Mouse (Mus musculus) testis, adult 2 months (tissue): ENCODE measurements around the gene Nup93. TPM values are rescaled to one million over a fixed set of nuclear protein-coding genes. Genes with fewer than 3 reads are reported as not detected.

ENCODE experiments used
- H3K27ac ChIP-seq: fragments of 200-500 bp; 2 replicates; pipeline ENCODE4 v1.5.1; 2012; ENCODE audit warnings: low read depth, low read length; ENCODE audit not compliant: control insufficient read depth, insufficient read depth
- H3K27me3 ChIP-seq: fragments of 200-500 bp; 2 replicates; pipeline ENCODE4 v1.6.1; 2012; ENCODE audit warnings: mild to moderate bottlenecking, low read length, moderate library complexity; ENCODE audit not compliant: control insufficient read depth, insufficient read depth
- H3K36me3 ChIP-seq: fragments of 200-500 bp; 2 replicates; pipeline ENCODE4 v1.6.1; 2012; ENCODE audit warnings: mild to moderate bottlenecking, low read length; ENCODE audit not compliant: control insufficient read depth, insufficient read depth
- H3K4me1 ChIP-seq: fragments of 200-500 bp; 2 replicates; pipeline ENCODE4 v1.6.1; 2012; ENCODE audit warnings: low read length; ENCODE audit not compliant: control insufficient read depth, insufficient read depth
- H3K4me3 ChIP-seq: fragments of 200-500 bp; 2 replicates; pipeline ENCODE4 v1.5.1; 2012; ENCODE audit warnings: low read depth, mild to moderate bottlenecking, low read length, moderate library complexity, mixed read lengths; ENCODE audit not compliant: control insufficient read depth
- CTCF ChIP-seq: fragments of 200-500 bp; IDR thresholded peaks from 2 replicates; pipeline ENCODE4 v1.5.1; 2012; ENCODE audit warnings: low read depth, mild to moderate bottlenecking, inconsistent platforms, low read length, moderate library complexity; ENCODE audit not compliant: control insufficient read depth, insufficient read depth, insufficient replicate concordance
- POLR2A ChIP-seq: fragments of 200-500 bp; IDR thresholded peaks from 2 replicates; pipeline ENCODE4 v1.6.1; 2012; ENCODE audit warnings: low read depth, mild to moderate bottlenecking, inconsistent platforms, low read length, moderate library complexity; ENCODE audit not compliant: control insufficient read depth
- polyA plus RNA-seq: library from polyadenylated mRNA; depleted of rRNA; stranded (reverse); fragments of >200 nt; gene quantifications from 2 replicates; pipeline ENCODE4 v1.2.3, GENCODE M21; 2012

Gene Nup93
- polyA plus RNA-seq, 1 experiment = 27.1 TPM

- H3K36me3 ChIP-seq = no peaks in the 10 kb centered on the region
- H3K27ac ChIP-seq = peak overlapping the region; percentile 99
- peak overlapping the region; percentile 90 for H3K4me3 ChIP-seq
- peaks cover 18% of the 10 kb centered on the region for H3K4me1 ChIP-seq
- no peak for TF ChIP-seq CTCF
- TF ChIP-seq POLR2A = no peak; the same call in none of the 2 replicates
- H3K27me3 ChIP-seq = no peaks in the 10 kb centered on the region
Measured at GRCm38 (mm10) chr8:94172809-94173732, 41.3 kb upstream of the Nup93 start.

DNA sequence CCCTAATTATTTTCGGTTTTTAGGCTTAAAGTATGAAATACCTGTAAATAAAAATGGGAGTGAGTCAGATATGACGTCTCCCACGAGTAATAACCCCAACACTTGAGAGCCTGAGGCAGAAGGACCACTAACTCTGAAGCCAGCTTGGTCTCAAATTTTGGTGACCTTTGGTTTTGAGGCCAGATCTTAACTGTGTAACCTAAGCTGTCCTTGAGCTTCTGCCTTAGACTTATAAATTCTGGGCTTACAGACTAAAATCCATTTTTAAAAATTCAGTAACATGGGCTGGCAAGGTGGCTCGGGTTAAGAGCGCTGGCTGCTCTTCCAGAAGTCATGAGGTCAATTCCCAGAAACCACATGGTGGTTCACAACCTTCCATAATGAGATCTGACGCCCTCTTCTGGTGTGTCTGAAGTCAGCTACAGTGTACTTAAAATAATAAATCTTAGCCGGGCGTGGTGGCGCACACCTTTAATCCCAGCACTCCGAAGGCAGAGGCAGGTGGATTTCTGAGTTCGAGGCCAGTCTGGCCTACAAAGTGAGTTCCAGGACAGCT lies 40.4 kb upstream of the Nup93 start:
- H3K4me1 ChIP-seq = peaks cover 23% of the 10 kb centered on the region
- TF ChIP-seq CTCF = no peak
- TF ChIP-seq POLR2A = no peak
- H3K36me3 ChIP-seq = no peaks in the 10 kb centered on the region
- H3K27ac ChIP-seq = no peak overlapping the region
- H3K4me3 ChIP-seq = no peak overlapping the region; the same call in 1 of the 2 replicates
- no peaks in the 10 kb centered on the region for H3K27me3 ChIP-seq

DNA sequence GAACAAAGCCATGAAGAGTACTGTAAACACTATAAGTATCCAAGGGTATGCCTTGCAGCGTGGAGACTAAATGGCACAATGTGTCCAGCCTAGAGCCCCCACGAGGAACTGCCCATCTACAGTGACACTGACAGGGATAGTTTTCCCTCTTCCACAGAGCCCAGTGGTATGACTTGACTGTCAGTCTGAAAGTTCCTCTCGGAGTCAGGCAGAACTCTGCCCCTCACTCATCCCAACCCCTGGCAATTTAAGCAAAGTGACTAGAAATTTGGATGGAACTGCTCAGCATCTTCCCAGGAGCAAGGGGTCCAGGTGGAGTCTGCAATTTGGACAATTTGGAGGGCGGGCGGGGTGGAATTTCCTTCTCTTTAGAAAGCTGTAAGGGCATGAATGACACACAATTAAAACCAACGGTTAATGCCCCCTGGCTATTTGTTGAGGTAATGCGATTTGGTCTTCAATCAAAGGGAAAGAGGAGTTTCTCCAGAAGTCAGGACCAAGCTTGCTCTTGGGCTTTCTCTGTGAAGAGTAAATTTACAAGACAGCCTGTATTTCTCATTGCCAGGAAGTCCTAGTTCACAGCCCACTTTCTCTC lies 39.6 kb upstream of the Nup93 start:
- Histone ChIP-seq H3K27me3 (no peaks in the 10 kb centered on the region), H3K4me3 (no peak overlapping the region), H3K27ac (no peak overlapping the region), H3K4me1 (peaks cover 25% of the 10 kb centered on the region), H3K36me3 (no peaks in the 10 kb centered on the region; the same call in 1 of the 2 replicates)
- no peak for TF ChIP-seq CTCF

DNA sequence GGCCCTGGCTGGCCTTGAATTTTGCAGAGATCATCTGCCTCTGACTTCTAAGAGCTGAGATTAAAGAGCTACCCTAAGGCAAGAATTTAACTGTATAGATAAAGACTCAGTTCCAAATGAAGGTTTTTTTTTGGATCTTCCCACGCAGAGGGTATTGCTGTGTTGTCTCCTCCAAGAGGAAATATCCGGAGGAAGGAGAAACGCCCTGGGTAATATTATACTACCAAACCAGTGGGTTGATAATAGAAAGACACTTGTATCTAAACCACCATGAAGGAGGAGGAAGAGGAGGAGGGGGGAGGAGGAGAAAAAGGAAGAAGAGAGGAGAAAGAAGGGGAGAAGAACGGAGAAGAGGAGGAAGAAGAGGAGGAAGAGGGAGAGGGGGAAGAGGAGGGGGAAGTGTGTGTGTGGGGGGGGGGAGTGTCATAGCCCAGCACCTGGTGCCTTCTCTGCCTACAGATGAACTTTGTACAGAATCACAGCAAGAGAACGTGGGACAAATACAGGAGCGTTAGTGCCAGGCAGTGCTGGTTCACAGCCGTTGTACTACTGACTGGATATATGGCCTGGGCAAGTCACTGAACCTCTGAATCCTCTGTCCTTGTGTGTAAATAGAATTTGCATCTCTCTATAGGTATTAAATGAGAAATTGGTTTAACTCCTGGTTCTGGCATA lies 36.5 kb upstream of the Nup93 start:
- no peak for TF ChIP-seq POLR2A
- no peak for TF ChIP-seq CTCF
- peaks cover 19% of the 10 kb centered on the region for H3K4me1 ChIP-seq
- no peak overlapping the region for H3K4me3 ChIP-seq
- peak overlapping the region; percentile 97 for H3K27ac ChIP-seq
- no peaks in the 10 kb centered on the region; the same call in 1 of the 2 replicates for H3K36me3 ChIP-seq
- H3K27me3 ChIP-seq = no peaks in the 10 kb centered on the region

DNA sequence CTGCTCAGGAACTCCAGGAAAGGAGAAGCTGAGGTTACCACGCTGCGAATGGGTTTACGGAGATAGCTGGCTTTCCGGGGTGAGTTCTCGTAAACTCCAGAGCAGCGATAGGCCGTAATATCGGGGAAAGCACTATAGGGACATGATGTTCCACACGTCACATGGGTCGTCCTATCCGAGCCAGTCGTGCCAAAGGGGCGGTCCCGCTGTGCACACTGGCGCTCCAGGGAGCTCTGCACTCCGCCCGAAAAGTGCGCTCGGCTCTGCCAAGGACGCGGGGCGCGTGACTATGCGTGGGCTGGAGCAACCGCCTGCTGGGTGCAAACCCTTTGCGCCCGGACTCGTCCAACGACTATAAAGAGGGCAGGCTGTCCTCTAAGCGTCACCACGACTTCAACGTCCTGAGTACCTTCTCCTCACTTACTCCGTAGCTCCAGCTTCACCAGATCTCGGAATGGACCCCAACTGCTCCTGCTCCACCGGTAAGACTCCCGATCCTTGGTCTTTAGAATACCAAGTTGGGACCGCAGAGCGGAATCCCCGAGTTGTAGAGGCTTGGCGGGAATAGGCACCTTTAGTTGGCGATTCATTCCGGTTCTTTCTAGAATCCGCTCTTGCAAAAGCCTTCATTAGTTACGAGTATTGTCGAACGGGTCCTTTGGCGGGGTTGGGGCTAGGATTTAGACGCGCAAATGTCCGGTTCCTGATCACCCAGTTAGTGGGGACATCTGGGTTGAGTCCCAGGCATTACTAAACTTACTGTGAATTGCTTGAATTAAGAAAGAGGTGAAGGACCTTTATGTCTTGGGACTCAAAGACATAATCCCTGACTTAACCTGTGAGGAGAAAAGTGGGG lies 35.3 kb upstream of the Nup93 start, which contains the start of gene Mt1:
Gene Mt1, plus strand, starts transcription at position 226 of the 856 bp plus-strand sequence.
- H3K4me1 ChIP-seq = peaks cover 17% of the 10 kb centered on the region
- H3K36me3 ChIP-seq = no peaks in the 10 kb centered on the region; the same call in 1 of the 2 replicates
- no peaks in the 10 kb centered on the region for H3K27me3 ChIP-seq
- peak within 1 kb of the TSS; percentile 97 for H3K27ac ChIP-seq
- TF ChIP-seq CTCF = no peak
- TF ChIP-seq POLR2A = peak; percentile 96
- H3K4me3 ChIP-seq = peak within 1 kb of the TSS; percentile 93
